Mouse (Mus musculus) forebrain, embryonic 13.5 days (tissue): ENCODE data around the gene Nudt19. TPM values are rescaled to one million over a fixed set of nuclear protein-coding genes. Genes with fewer than 3 reads are reported as not detected.
A peak's percentile ranks its signal among the peaks of the same experiment; 100 is the strongest.
"Not testable (repeated sequence)": the region's sequence is repeated elsewhere in the genome, so short reads cannot be mapped to it uniquely, and the experiment has no call there.

ENCODE experiments used
- ATAC-seq: fragments of 200-750 bp; cut with Nextera tagmentation; 2 replicates; pipeline ENCODE4 v1.8.0; 2017
- H3K27ac ChIP-seq: fragments of 300-500 bp; sonication (generic); 2 replicates; pipeline ENCODE4 v1.5.1; 2015; ENCODE audit warnings: inconsistent platforms, mild to moderate bottlenecking, moderate library complexity
- H3K27me3 ChIP-seq: fragments of 300-500 bp; sonication (generic); 2 replicates; pipeline ENCODE4 v1.6.1; 2015; ENCODE audit warnings: mild to moderate bottlenecking, inconsistent platforms
- H3K36me3 ChIP-seq: fragments of 300-500 bp; sonication (generic); 2 replicates; pipeline ENCODE4 v1.6.1; 2015; ENCODE audit warnings: mild to moderate bottlenecking, inconsistent platforms; ENCODE audit not compliant: poor library complexity, severe bottlenecking
- H3K4me1 ChIP-seq: fragments of 300-500 bp; sonication (generic); 2 replicates; pipeline ENCODE4 v1.6.1; 2015; ENCODE audit warnings: inconsistent platforms
- H3K4me2 ChIP-seq: fragments of 300-500 bp; sonication (generic); 2 replicates; pipeline ENCODE4 v1.6.1; 2015; ENCODE audit warnings: inconsistent platforms, mild to moderate bottlenecking, moderate library complexity
- H3K4me3 ChIP-seq: fragments of 300-500 bp; sonication (generic); 2 replicates; pipeline ENCODE4 v1.5.1; 2015; ENCODE audit warnings: mild to moderate bottlenecking, inconsistent platforms
- H3K9ac ChIP-seq: fragments of 300-500 bp; sonication (generic); 2 replicates; pipeline ENCODE4 v1.6.1; 2015; ENCODE audit warnings: mild to moderate bottlenecking, inconsistent platforms
- H3K9me3 ChIP-seq: fragments of 300-500 bp; sonication (generic); replicated peaks from 2 replicates; pipeline ENCODE4 v1.6.1; 2016; ENCODE audit warnings: inconsistent platforms
- WGBS: fragments of 180-500 bp; shearing (Covaris S2); methylation state at CpG from one replicate; pipeline ENCODE4 v1.1.7; 2015; 5-methylcytosine and 5-hydroxymethylcytosine counted together
- polyA plus RNA-seq: library from polyadenylated mRNA; unstranded; fragments of >200 nt; fragmentation: Nextera tagmentation; extraction: Ambion mirVana; gene quantifications from 2 replicates; pipeline ENCODE4 v1.2.1, GENCODE M21; 2015

Nudt19 gene
- polyA plus RNA-seq, 1 experiment from 2014 or later: 67.4 TPM

DNA sequence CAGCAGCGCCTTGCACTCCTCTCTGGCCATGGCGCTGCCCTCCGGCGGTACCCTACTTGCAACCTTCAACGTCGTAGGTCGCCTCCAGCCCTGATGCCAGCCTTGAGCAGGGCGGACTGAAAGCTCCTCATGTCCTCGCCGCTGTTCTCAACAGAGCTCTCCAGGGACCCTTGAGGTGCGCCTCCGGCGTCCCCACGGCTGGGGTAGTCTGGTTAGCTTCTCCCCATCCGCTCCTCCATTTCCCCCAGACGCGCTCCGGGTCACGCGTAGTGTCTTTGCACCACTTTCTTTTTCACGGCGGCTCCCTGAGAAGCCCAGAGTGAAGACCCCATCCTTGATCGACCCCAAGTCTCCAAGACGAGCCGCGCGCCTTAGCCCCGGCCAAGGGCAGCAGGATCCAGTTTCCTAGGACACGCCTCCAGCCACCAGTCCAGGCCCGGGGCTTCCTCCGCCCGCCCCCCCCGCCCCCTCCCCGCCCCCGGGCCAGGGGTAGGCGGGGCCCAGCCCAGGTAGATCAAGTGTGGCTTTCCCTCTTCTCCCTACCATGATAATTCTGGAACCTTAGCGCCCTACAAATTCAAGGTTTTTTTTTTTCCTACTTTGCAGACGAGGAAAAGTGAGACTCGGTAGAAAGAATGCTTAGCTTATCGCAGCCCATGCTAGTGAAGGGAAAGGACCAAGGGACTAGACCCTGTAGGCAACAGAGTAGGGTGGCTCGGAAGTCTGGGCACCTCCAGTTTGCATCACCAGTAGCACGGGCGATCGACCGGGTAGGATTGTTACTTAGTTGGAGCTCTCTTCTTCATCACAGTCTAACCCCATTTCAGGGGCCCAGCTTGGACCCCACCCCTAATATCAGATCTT lies 29.3 kb upstream of the Nudt19 start, which contains the start of gene Rgs9bp:
Gene Rgs9bp, minus strand, starts transcription at position 392 of the 864 bp plus-strand sequence.
- H3K9ac ChIP-seq: peak within 1 kb of the TSS; percentile 85
- peaks cover 49% of the 10 kb centered on the region for H3K27me3 ChIP-seq
- peak; percentile 46 for ATAC-seq
- H3K9me3 ChIP-seq: no peaks in the 10 kb centered on the region
- peaks cover 38% of the 10 kb centered on the region for H3K4me1 ChIP-seq
- peak within 1 kb of the TSS; percentile 99 for H3K4me2 ChIP-seq
- H3K27ac ChIP-seq: peak within 1 kb of the TSS; percentile 25; the same call in 1 of the 2 replicates
- no peaks in the 10 kb centered on the region for H3K36me3 ChIP-seq
- under 1% methylated on average over 44 of the region's 45 CpGs for WGBS
- peak within 1 kb of the TSS; percentile 91 for H3K4me3 ChIP-seq

GRCm38 (mm10) chr7:35584786-35585190 lies 28.7 kb upstream of the Nudt19 start:
- Histone ChIP-seq H3K27ac (no peak overlapping the region), H3K4me2 (peak overlapping the region; percentile 99), H3K36me3 (no peaks in the 10 kb centered on the region), H3K4me3 (peak overlapping the region; percentile 91), H3K9ac (peak overlapping the region; percentile 57), H3K9me3 (no peaks in the 10 kb centered on the region), H3K27me3 (peaks cover 49% of the 10 kb centered on the region), H3K4me1 (peaks cover 38% of the 10 kb centered on the region)
- WGBS: under 1% methylated on average over 50 of the region's 50 CpGs
- no peak for ATAC-seq

- Histone ChIP-seq H3K27ac (no peak overlapping the region), H3K36me3 (no peaks in the 10 kb centered on the region), H3K9ac (peak overlapping the region; percentile 57), H3K27me3 (peaks cover 49% of the 10 kb centered on the region), H3K4me3 (peak overlapping the region; percentile 91), H3K9me3 (no peaks in the 10 kb centered on the region), H3K4me1 (peaks cover 34% of the 10 kb centered on the region), H3K4me2 (peak overlapping the region; percentile 99)
- 3% methylated on average over 36 of the region's 36 CpGs for WGBS
- ATAC-seq: no peak
These were observed 28.1 kb upstream of the Nudt19 start for GRCm38 (mm10) chr7:35584068-35584785.

DNA sequence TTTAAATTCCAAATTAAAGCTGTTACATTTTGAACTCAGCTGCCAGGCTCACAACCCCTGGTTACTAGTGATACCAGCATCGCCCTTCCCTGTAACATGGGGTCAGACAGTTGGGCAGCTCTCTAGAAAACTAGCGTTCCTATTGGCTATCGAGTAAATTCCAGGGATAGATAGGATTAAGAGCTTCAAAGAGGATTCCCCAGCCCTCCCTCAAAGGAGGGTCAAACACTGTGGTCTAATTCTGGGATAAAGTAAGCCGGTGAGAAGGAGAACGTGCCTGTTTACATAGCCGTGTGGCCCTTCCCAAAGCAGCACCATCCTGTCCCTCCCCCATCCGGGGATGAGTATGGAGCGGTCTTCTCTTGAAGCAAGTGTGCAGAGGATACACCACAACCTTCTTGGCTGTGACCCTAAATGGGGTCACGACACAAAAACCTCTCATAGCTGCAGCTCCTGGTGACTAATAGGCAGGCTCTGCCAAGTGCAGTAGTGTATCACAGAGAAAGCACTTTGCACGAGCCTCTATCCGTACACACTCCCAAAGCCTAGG lies 27.4 kb upstream of the Nudt19 start:
- no peak overlapping the region for H3K9ac ChIP-seq
- H3K27me3 ChIP-seq: peaks cover 49% of the 10 kb centered on the region
- H3K4me1 ChIP-seq: peaks cover 32% of the 10 kb centered on the region
- whole genome bisulfite sequencing: 6% methylated on average over 11 of the region's 11 CpGs
- H3K4me2 ChIP-seq: no peak overlapping the region; the same call in 1 of the 2 replicates
- H3K4me3 ChIP-seq: 0 out of 2 replicates have a peak overlapping the region, but pooled peaks have one; percentile 91
- H3K36me3 ChIP-seq: no peaks in the 10 kb centered on the region
- ATAC-seq: no peak
- no peak overlapping the region for H3K27ac ChIP-seq
- no peaks in the 10 kb centered on the region for H3K9me3 ChIP-seq

DNA sequence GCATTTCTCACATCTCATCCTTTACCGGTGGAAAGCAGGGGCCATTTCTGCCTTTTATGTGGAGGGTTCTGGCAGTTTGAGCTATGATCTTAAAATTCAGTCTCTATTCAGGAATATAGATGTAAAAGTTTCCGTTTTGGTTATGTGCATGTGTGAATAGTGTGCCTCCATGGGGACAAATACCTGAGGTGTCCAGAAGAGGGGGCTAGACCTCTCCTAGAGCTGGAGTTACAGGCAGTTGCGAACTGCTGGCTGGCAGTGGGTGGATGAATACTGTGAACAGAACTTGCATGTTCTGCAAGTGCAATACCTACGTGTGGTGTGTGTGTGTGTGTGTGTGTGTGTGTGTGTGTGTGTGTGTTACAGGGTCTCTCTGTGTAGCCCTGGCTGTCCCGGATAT lies 26.6 kb upstream of the Nudt19 start:
- Histone ChIP-seq H3K27ac (no peak overlapping the region), H3K4me3 (no peak overlapping the region), H3K9me3 (no peaks in the 10 kb centered on the region), H3K36me3 (no peaks in the 10 kb centered on the region), H3K9ac (no peak overlapping the region), H3K4me1 (peaks cover 26% of the 10 kb centered on the region), H3K4me2 (no peak overlapping the region), H3K27me3 (peaks cover 49% of the 10 kb centered on the region)
- 66% methylated on average over 5 of the region's 5 CpGs for WGBS
- ATAC-seq: no peak

DNA sequence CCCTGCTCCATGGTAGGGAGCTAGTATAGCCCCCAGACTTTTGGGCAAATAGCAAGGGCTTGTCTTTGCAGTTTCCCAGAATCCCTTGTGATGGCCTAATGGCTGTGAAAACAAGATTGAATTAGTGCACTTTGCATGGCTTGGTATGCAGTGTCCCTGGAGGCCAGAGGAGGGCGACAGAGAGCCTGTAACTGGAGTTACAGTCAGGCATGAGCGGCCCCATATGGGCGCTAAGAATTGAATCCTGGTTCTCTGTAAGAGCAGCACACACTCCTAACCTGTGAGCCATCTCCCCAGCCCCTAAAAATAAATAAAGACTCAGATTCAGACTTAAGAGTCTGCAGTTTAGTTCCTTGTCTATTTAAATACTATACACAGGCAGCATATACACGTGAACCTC lies 23.7 kb upstream of the Nudt19 start:
- H3K36me3 ChIP-seq: no peaks in the 10 kb centered on the region
- H3K4me2 ChIP-seq: no peak overlapping the region
- WGBS: 31% methylated on average over 4 of the region's 4 CpGs
- ATAC-seq: no peak
- H3K27me3 ChIP-seq: peaks cover 43% of the 10 kb centered on the region
- no peak overlapping the region for H3K27ac ChIP-seq
- H3K4me3 ChIP-seq: no peak overlapping the region
- H3K4me1 ChIP-seq: peaks cover 8% of the 10 kb centered on the region
- no peaks in the 10 kb centered on the region for H3K9me3 ChIP-seq
- H3K9ac ChIP-seq: no peak overlapping the region

DNA sequence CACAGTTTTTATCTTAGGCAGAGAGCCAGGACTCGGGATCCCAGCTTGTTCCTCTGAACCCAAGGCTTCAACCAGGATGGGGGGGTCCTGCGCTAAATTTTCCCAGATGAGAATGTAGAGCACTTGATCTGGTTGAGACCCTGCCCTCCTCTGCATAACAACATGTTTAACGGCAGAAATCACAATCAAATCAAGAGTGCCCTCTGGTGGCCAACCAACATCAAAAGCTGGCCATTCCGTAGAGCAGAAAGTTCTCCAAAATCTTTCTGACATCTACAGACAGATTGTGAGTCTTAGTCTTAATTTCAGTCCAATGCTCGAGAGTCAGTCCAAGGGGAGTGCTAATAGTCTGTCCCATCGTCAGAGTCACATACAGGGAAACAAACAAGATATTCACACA lies 14.8 kb upstream of the Nudt19 start:
- H3K4me2 ChIP-seq, H3K9ac ChIP-seq, H3K36me3 ChIP-seq, H3K27ac ChIP-seq, H3K4me3 ChIP-seq, H3K4me1 ChIP-seq, ATAC-seq, H3K27me3 ChIP-seq, H3K9me3 ChIP-seq: not testable (repeated sequence)
- 18% methylated on average over 6 of the region's 6 CpGs for WGBS

- H3K4me2 ChIP-seq, H3K36me3 ChIP-seq, H3K27me3 ChIP-seq, H3K27ac ChIP-seq, H3K4me3 ChIP-seq, ATAC-seq, H3K9me3 ChIP-seq, H3K9ac ChIP-seq, H3K4me1 ChIP-seq: not testable (repeated sequence)
- 89% methylated on average over 4 of the region's 4 CpGs for WGBS
These were observed 13.6 kb upstream of the Nudt19 start for GRCm38 (mm10) chr7:35569724-35570123.

DNA sequence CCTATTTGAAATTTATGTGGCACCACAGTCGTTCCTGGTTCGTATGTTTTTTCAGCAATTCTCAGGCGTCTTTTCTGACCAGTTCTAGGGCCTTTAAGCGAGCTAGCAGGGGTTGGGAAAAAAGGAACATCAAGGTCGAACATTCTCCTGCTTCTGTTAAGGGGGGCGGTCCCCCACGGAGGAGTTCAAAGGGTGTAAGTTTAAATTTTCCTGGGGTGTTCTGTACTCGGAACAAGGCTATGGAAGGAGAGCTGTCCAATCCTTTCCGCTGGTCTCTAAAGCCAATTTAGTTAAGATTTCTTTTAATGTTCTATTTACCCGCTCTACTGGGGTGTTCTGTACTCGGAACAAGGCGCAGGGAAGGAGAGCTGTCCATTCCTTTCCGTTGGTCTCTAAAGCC lies 9.9 kb upstream of the Nudt19 start:
- WGBS: 81% methylated on average over 13 of the region's 13 CpGs

GRCm38 (mm10) chr7:35564872-35565271 lies 8.8 kb upstream of the Nudt19 start:
- not testable (repeated sequence) for H3K4me1 ChIP-seq, H3K27ac ChIP-seq, H3K27me3 ChIP-seq, H3K4me2 ChIP-seq, H3K4me3 ChIP-seq, H3K9me3 ChIP-seq, H3K9ac ChIP-seq, ATAC-seq, H3K36me3 ChIP-seq
- WGBS: 83% methylated on average over 10 of the region's 10 CpGs

More for the DNA sequence above, 9.9 kb upstream of the Nudt19 start:
- not testable (repeated sequence) for H3K4me1 ChIP-seq, H3K9ac ChIP-seq, H3K4me3 ChIP-seq, H3K36me3 ChIP-seq, H3K9me3 ChIP-seq, H3K4me2 ChIP-seq, ATAC-seq, H3K27ac ChIP-seq, H3K27me3 ChIP-seq

GRCm38 (mm10) chr7:35564067-35564865 lies 8.2 kb upstream of the Nudt19 start:
- no peaks in the 10 kb centered on the region for H3K4me1 ChIP-seq
- no peaks in the 10 kb centered on the region for H3K27me3 ChIP-seq
- H3K9ac ChIP-seq: no peak overlapping the region
- no peak overlapping the region for H3K4me2 ChIP-seq
- H3K36me3 ChIP-seq: no peaks in the 10 kb centered on the region
- H3K4me3 ChIP-seq: no peak overlapping the region
- 92% methylated on average over 2 of the region's 2 CpGs for WGBS
- no peak overlapping the region for H3K27ac ChIP-seq
- H3K9me3 ChIP-seq: no peaks in the 10 kb centered on the region
- ATAC-seq: no peak
